ENCODE assay signal across 8 mouse cellular contexts in the genomic region with DNA sequence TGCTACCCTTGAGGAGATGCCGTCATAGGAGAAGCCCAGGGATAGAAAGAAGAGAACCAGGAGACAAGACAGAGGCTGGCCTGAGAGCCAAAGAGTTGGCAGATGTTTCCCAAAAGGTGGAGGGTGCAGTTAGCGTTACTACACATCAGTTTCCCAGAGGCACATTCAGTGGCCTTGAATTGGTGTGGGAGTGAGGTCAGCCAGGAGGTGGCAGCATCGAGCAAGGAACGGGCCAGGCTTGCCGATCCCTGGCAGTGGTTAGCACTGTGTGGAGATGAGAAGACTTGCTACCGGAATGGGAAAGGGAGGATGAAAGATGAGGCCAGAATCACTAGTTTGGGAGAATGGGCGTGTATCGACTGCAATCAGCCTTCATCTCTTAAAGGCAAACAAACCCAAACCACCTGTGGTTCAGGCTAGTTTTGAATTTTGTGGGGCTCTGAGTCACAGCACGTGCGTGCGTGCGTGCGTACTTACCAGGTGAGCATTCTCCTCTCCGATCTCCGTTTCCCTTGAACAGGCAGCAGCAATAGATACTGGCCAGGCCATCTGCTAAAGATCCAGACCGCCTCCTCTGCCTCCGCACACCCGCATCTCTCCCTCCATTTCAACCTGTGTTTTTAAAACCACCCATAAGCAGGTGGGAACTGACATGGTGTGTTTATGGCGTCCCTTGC. TPM values are rescaled to one million over a fixed set of nuclear protein-coding genes. Genes with fewer than 3 reads are reported as not detected.
DNase-seq lines count a peak whose midpoint lies in the region; ATAC-seq and TF ChIP-seq lines count a peak whose summit lies in the region.

No protein-coding gene starts in this region.

- no peak overlapping the region for H3K9ac ChIP-seq in heart, embryonic 16.5 days (ENCODE audit: low read length)
- H3K9ac ChIP-seq in liver, embryonic 16.5 days (ENCODE audit: low read depth, low read length) = no peak overlapping the region

- H3K27ac ChIP-seq in bone marrow macrophage, adult 2 months (ENCODE audit: insufficient read depth, low read depth, low read length) = no peak overlapping the region
- H3K27ac ChIP-seq in embryonic fibroblast, embryonic 13.5 days (ENCODE audit: insufficient read depth, low read length) = no peak overlapping the region
- H3K27ac ChIP-seq in heart, embryonic 16.5 days (ENCODE audit: low read length) = no peak overlapping the region
- H3K27ac ChIP-seq in liver, embryonic 16.5 days (ENCODE audit: low read length) = no peak overlapping the region

- H3K9me3 ChIP-seq in heart, embryonic 16.5 days (replicated peaks; ENCODE audit: control insufficient read depth, low read length) = no peaks in the 10 kb centered on the region
- no peaks in the 10 kb centered on the region for H3K9me3 ChIP-seq in liver, embryonic 16.5 days (replicated peaks; ENCODE audit: control insufficient read depth, low read length)

- H3K4me3 ChIP-seq in bone marrow macrophage, adult 2 months (ENCODE audit: insufficient read depth, low read length) = no peak overlapping the region
- H3K4me3 ChIP-seq in embryonic fibroblast, embryonic 13.5 days (ENCODE audit: insufficient read depth, low read length) = no peak overlapping the region
- no peak overlapping the region for H3K4me3 ChIP-seq in heart, embryonic 16.5 days (ENCODE audit: low read length)
- H3K4me3 ChIP-seq in liver, embryonic 16.5 days (ENCODE audit: low read depth, low read length) = no peak overlapping the region

- WGBS in heart, embryonic 16.5 days = 48% methylated on average over 19 of the region's 19 CpGs
- 43% methylated on average over 19 of the region's 19 CpGs for WGBS in liver, embryonic 16.5 days (ENCODE audit: insufficient replicate concordance)

- no peak for TF ChIP-seq POLR2A in bone marrow macrophage, adult 2 months (IDR thresholded peaks at IDR 0.05; ENCODE audit: borderline replicate concordance, low read depth, low read length)
- no peak for TF ChIP-seq POLR2A in embryonic fibroblast, embryonic 13.5 days (IDR thresholded peaks at IDR 0.05; ENCODE audit: low read depth, low read length)

- peaks cover 9% of the 10 kb centered on the region for H3K27me3 ChIP-seq in heart, embryonic 16.5 days (ENCODE audit: control insufficient read depth, insufficient read depth, low read length)
- H3K27me3 ChIP-seq in liver, embryonic 16.5 days (ENCODE audit: control insufficient read depth, insufficient read depth, low read depth, low read length) = peaks cover 3% of the 10 kb centered on the region; the same call in 1 of the 2 replicates

- H3K36me3 ChIP-seq in heart, embryonic 16.5 days (ENCODE audit: control insufficient read depth, insufficient read depth) = no peaks in the 10 kb centered on the region
- H3K36me3 ChIP-seq in liver, embryonic 16.5 days (ENCODE audit: control insufficient read depth, insufficient read depth) = no peaks in the 10 kb centered on the region

- peak; percentile 66 for TF ChIP-seq CTCF in bone marrow macrophage, adult 2 months (IDR thresholded peaks at IDR 0.05; ENCODE audit: low read depth, low read length)
- peak; percentile 100 for TF ChIP-seq CTCF in embryonic fibroblast, embryonic 13.5 days (IDR thresholded peaks at IDR 0.05; ENCODE audit: borderline replicate concordance, insufficient read depth, low read length)

- H3K4me1 ChIP-seq in bone marrow macrophage, adult 2 months (ENCODE audit: control insufficient read depth, insufficient read depth, low read length) = no peaks in the 10 kb centered on the region
- H3K4me1 ChIP-seq in embryonic fibroblast, embryonic 13.5 days (ENCODE audit: control insufficient read depth, insufficient read depth, low read length) = peaks cover 12% of the 10 kb centered on the region; the same call in 1 of the 2 replicates
- H3K4me1 ChIP-seq in heart, embryonic 16.5 days (ENCODE audit: control insufficient read depth, insufficient read depth, low read length) = peaks cover 24% of the 10 kb centered on the region
- no peaks in the 10 kb centered on the region for H3K4me1 ChIP-seq in liver, embryonic 16.5 days (ENCODE audit: control insufficient read depth, low read depth, low read length)

- ATAC-seq in heart, embryonic 16.5 days (replicated peaks; ENCODE audit: extremely low read depth, insufficient read depth, low FRiP score) = 0 out of 2 replicates have a peak, but pooled peaks have one; percentile 24
- peak; percentile 47; the same call in 1 of the 2 replicates for ATAC-seq in liver, embryonic 16.5 days (ENCODE audit: low read depth)
- peak; percentile 24; the same call in 1 of the 2 replicates for ATAC-seq in neutrophil, adult 5-6 weeks (ENCODE audit: extremely low read depth, insufficient number of reproducible peaks, low FRiP score, poor library complexity, severe bottlenecking)

- H3K4me2 ChIP-seq in heart, embryonic 16.5 days (ENCODE audit: low read depth, low read length) = no peak overlapping the region
- no peak overlapping the region for H3K4me2 ChIP-seq in liver, embryonic 16.5 days (ENCODE audit: low read depth, low read length)

- peak; percentile 72 for DNase-seq in CD4-positive, CD25-positive, alpha-beta regulatory T cell, adult 2 months (ENCODE audit: low read depth, low spot score)
- peak; percentile 91 to 94 for DNase-seq in kidney, postnatal 4 days
- DNase-seq in testis, postnatal 10 days (ENCODE audit: low spot score) = peak; percentile 96

RNA-seq across cellular contexts. Expression of gene Tnnt2, which starts 29.5 kb away (rescaled TPM):
- polyA plus RNA-seq in bone marrow macrophage, adult 2 months (2012; ENCODE audit: insufficient read depth, insufficient read length, missing spikeins) = not detected in 2 replicates
- polyA plus RNA-seq in embryonic fibroblast, embryonic 13.5 days (2011; ENCODE audit: insufficient read length, low read depth, missing spikeins) = 3.7 and 5.4 TPM in 2 replicates
- 9,605 and 10,628 TPM in 2 replicates for polyA plus RNA-seq in heart, embryonic 16.5 days (2015; fragmentation: Nextera tagmentation; extraction: Ambion mirVana)
- polyA plus RNA-seq in liver, embryonic 16.5 days (2015; fragmentation: Nextera tagmentation; extraction: Ambion mirVana) = 3.6 and 5.9 TPM in 2 replicates
- 0.12 TPM in 1 of 2 replicates, not detected in the other for total RNA-seq in neutrophil, adult 5-6 weeks (2017)

RNA-seq across cellular contexts. Expression of gene Lad1, which starts 47.3 kb away (rescaled TPM):
- 0.53 TPM in 1 of 2 replicates, not detected in the other for polyA plus RNA-seq in bone marrow macrophage, adult 2 months (2012; ENCODE audit: insufficient read depth, insufficient read length, missing spikeins)
- not detected in 2 replicates for polyA plus RNA-seq in embryonic fibroblast, embryonic 13.5 days (2011; ENCODE audit: insufficient read length, low read depth, missing spikeins)
- 5.9 TPM in 2 replicates for polyA plus RNA-seq in heart, embryonic 16.5 days (2015; fragmentation: Nextera tagmentation; extraction: Ambion mirVana)
- 0.09 and 1.5 TPM in 2 replicates for polyA plus RNA-seq in liver, embryonic 16.5 days (2015; fragmentation: Nextera tagmentation; extraction: Ambion mirVana)
- 0.12 TPM in 1 of 2 replicates, not detected in the other for total RNA-seq in neutrophil, adult 5-6 weeks (2017)

RNA-seq across cellular contexts. Expression of gene Pkp1, which starts 53.4 kb away (rescaled TPM):
- polyA plus RNA-seq in bone marrow macrophage, adult 2 months (2012; ENCODE audit: insufficient read depth, insufficient read length, missing spikeins) = not detected in 2 replicates
- polyA plus RNA-seq in embryonic fibroblast, embryonic 13.5 days (2011; ENCODE audit: insufficient read length, low read depth, missing spikeins) = 0.90 and 2.2 TPM in 2 replicates
- polyA plus RNA-seq in heart, embryonic 16.5 days (2015; fragmentation: Nextera tagmentation; extraction: Ambion mirVana) = 0.71 and 1.1 TPM in 2 replicates
- polyA plus RNA-seq in liver, embryonic 16.5 days (2015; fragmentation: Nextera tagmentation; extraction: Ambion mirVana) = not detected in 2 replicates
- total RNA-seq in neutrophil, adult 5-6 weeks (2017) = not detected in 2 replicates

Comparison
In these comparisons a context has a peak if more than half of its experiments do, and no peak if none do; other contexts are left out.
1. RNA of gene Tnnt2, which starts 29.5 kb away (polyA plus RNA-seq): 9,605 to 10,628 TPM in heart, embryonic 16.5 days; 3.6 to 5.9 TPM in liver, embryonic 16.5 days, 3.7 to 5.4 TPM in embryonic fibroblast, embryonic 13.5 days and not detected in bone marrow macrophage, adult 2 months; every median in the first group is over 1,000 times any median in the second.
2. Peak in every context shown above with its lines, with median percentiles within 50 percentile points of each other: DNase-seq and ATAC-seq.